Mouse (Mus musculus): ENCODE measurements around the gene Rims1. TPM values are rescaled to one million over a fixed set of nuclear protein-coding genes. Genes with fewer than 3 reads are reported as not detected.
A peak's percentile ranks its signal among the peaks of the same experiment; 100 is the strongest.

The Rims1 gene
- total RNA-seq, 2 experiments from 2014 or later = 253 to 254 TPM

- no peak for DNase-seq
These were observed 111.3 kb downstream of the Rims1 start for GRCm38 (mm10) chr1:22694514-22694913.

GRCm38 (mm10) chr1:22683455-22683854 is 122.3 kb downstream of the Rims1 start:
- DNase-seq = no peak

- DNase-seq = no peak
These were observed 141.6 kb downstream of the Rims1 start for GRCm38 (mm10) chr1:22664196-22664595.

GRCm38 (mm10) chr1:22661825-22662224 is 144.0 kb downstream of the Rims1 start:
- no peak for DNase-seq

- no peak for DNase-seq
These were observed 149.8 kb downstream of the Rims1 start for GRCm38 (mm10) chr1:22655983-22656382.

- peak; percentile 46 for DNase-seq
These were observed 150.9 kb downstream of the Rims1 start for GRCm38 (mm10) chr1:22654903-22655302.

GRCm38 (mm10) chr1:22650588-22650987 is 155.2 kb downstream of the Rims1 start:
- DNase-seq = no peak

GRCm38 (mm10) chr1:22649432-22649831 is 156.4 kb downstream of the Rims1 start:
- DNase-seq = no peak

GRCm38 (mm10) chr1:22645257-22645656 is 160.5 kb downstream of the Rims1 start:
- DNase-seq = no peak

GRCm38 (mm10) chr1:22640568-22640967 is 165.2 kb downstream of the Rims1 start:
- DNase-seq = no peak

- no peak for DNase-seq
These were observed 166.1 kb downstream of the Rims1 start for GRCm38 (mm10) chr1:22639702-22640101.

- no peak for DNase-seq
These were observed 171.9 kb downstream of the Rims1 start for GRCm38 (mm10) chr1:22633871-22634270.

GRCm38 (mm10) chr1:22632551-22632950 is 173.2 kb downstream of the Rims1 start:
- DNase-seq = no peak

GRCm38 (mm10) chr1:22631991-22632390 is 173.8 kb downstream of the Rims1 start:
- DNase-seq = no peak

- no peak for DNase-seq
These were observed 176.8 kb downstream of the Rims1 start for GRCm38 (mm10) chr1:22629011-22629410.

GRCm38 (mm10) chr1:22627013-22627412 is 178.8 kb downstream of the Rims1 start:
- DNase-seq = no peak

- DNase-seq = no peak
These were observed 179.5 kb downstream of the Rims1 start for GRCm38 (mm10) chr1:22626295-22626694.

- DNase-seq = no peak
These were observed 185.0 kb downstream of the Rims1 start for GRCm38 (mm10) chr1:22620827-22621226.

- DNase-seq = no peak
These were observed 190.2 kb downstream of the Rims1 start for GRCm38 (mm10) chr1:22615601-22616000.

- DNase-seq = no peak
These were observed 192.2 kb downstream of the Rims1 start for GRCm38 (mm10) chr1:22613609-22614008.

- no peak for DNase-seq
These were observed 201.3 kb downstream of the Rims1 start for GRCm38 (mm10) chr1:22604329-22605044.

- DNase-seq = no peak
These were observed 209.6 kb downstream of the Rims1 start for GRCm38 (mm10) chr1:22596197-22596596.

- no peak for DNase-seq
These were observed 211.0 kb downstream of the Rims1 start for GRCm38 (mm10) chr1:22594841-22595240.

- no peak for DNase-seq
These were observed 217.9 kb downstream of the Rims1 start for GRCm38 (mm10) chr1:22587859-22588383.

Data from layer of hippocampus, postnatal 36 days (tissue).